Mouse (Mus musculus) neural tube, embryonic 15.5 days (tissue): Measurements from ENCODE around the gene Lpp. TPM values are rescaled to one million over a fixed set of nuclear protein-coding genes. Genes with fewer than 3 reads are reported as not detected.

ENCODE experiments used
- ATAC-seq: fragments of 200-750 bp; cut with Nextera tagmentation; 2 replicates; pipeline ENCODE4 v1.8.0; 2017; ENCODE audit warnings: mild to moderate bottlenecking, moderate TSS enrichment, moderate library complexity; ENCODE audit not compliant: low FRiP score
- H3K27ac ChIP-seq: fragments of 300-500 bp; sonication (generic); replicated peaks from 2 replicates; pipeline ENCODE4 v1.5.1; 2015; ENCODE audit warnings: mild to moderate bottlenecking, inconsistent platforms
- H3K27me3 ChIP-seq: fragments of 300-500 bp; sonication (generic); replicated peaks from 2 replicates; pipeline ENCODE4 v1.6.1; 2015; ENCODE audit warnings: inconsistent platforms
- H3K36me3 ChIP-seq: fragments of 300-500 bp; sonication (generic); 2 replicates; pipeline ENCODE4 v1.6.1; 2015; ENCODE audit warnings: inconsistent platforms
- H3K4me1 ChIP-seq: fragments of 300-500 bp; sonication (generic); 2 replicates; pipeline ENCODE4 v1.6.1; 2015; ENCODE audit warnings: inconsistent platforms
- H3K4me2 ChIP-seq: fragments of 300-500 bp; sonication (generic); 2 replicates; pipeline ENCODE4 v1.6.1; 2015; ENCODE audit warnings: inconsistent platforms, mild to moderate bottlenecking, moderate library complexity
- H3K4me3 ChIP-seq: fragments of 300-500 bp; sonication (generic); replicated peaks from 2 replicates; pipeline ENCODE4 v1.5.1; 2015; ENCODE audit warnings: mild to moderate bottlenecking, inconsistent platforms
- H3K9ac ChIP-seq: fragments of 300-500 bp; sonication (generic); replicated peaks from 2 replicates; pipeline ENCODE4 v1.6.1; 2015; ENCODE audit warnings: mild to moderate bottlenecking, inconsistent platforms
- H3K9me3 ChIP-seq: fragments of 300-500 bp; sonication (generic); replicated peaks from 2 replicates; pipeline ENCODE4 v1.6.1; 2016; ENCODE audit warnings: inconsistent platforms
- WGBS: fragments of 180-500 bp; shearing (Covaris S2); methylation state at CpG from one replicate; pipeline ENCODE4 v1.1.7; 2015; ENCODE audit warnings: mixed read lengths; 5-methylcytosine and 5-hydroxymethylcytosine counted together
- polyA plus RNA-seq: library from polyadenylated mRNA; unstranded; fragments of >200 nt; fragmentation: Nextera tagmentation; extraction: Ambion mirVana; gene quantifications from 2 replicates; pipeline ENCODE4 v1.2.1, GENCODE M21; 2015

Gene Lpp
- polyA plus RNA-seq, 1 experiment from 2014 or later: 10.6 TPM

GRCm38 (mm10) chr16:24569681-24570080, 176.4 kb downstream of the Lpp start:
- ATAC-seq: no peak
- Histone ChIP-seq H3K27ac (no peak overlapping the region), H3K27me3 (no peaks in the 10 kb centered on the region), H3K4me3 (no peak overlapping the region), H3K36me3 (no peaks in the 10 kb centered on the region), H3K9ac (no peak overlapping the region), H3K4me1 (peaks cover 3% of the 10 kb centered on the region; the same call in 1 of the 2 replicates), H3K4me2 (no peak overlapping the region), H3K9me3 (no peaks in the 10 kb centered on the region)
- WGBS: 77% methylated on average over 5 of the region's 5 CpGs

- Histone ChIP-seq H3K4me1 (peaks cover 7% of the 10 kb centered on the region), H3K4me2 (no peak overlapping the region), H3K36me3 (no peaks in the 10 kb centered on the region), H3K9ac (no peak overlapping the region), H3K9me3 (no peaks in the 10 kb centered on the region), H3K4me3 (no peak overlapping the region), H3K27ac (0 out of 2 replicates have a peak overlapping the region, but pooled peaks have one; percentile 13), H3K27me3 (no peaks in the 10 kb centered on the region)
- 56% methylated on average over 2 of the region's 2 CpGs for WGBS
- ATAC-seq: no peak
Measured at GRCm38 (mm10) chr16:24576999-24577398, 183.7 kb downstream of the Lpp start.

GRCm38 (mm10) chr16:24577798-24578197, 184.5 kb downstream of the Lpp start:
- no peaks in the 10 kb centered on the region for H3K27me3 ChIP-seq
- 93% methylated on average over 2 of the region's 2 CpGs for WGBS

GRCm38 (mm10) chr16:24582847-24583246, 189.5 kb downstream of the Lpp start:
- ATAC-seq: no peak
- Histone ChIP-seq H3K9me3 (no peaks in the 10 kb centered on the region), H3K4me1 (no peaks in the 10 kb centered on the region), H3K4me3 (no peak overlapping the region), H3K27me3 (no peaks in the 10 kb centered on the region), H3K4me2 (no peak overlapping the region), H3K27ac (no peak overlapping the region), H3K9ac (no peak overlapping the region), H3K36me3 (no peaks in the 10 kb centered on the region)
- 90% methylated on average over 2 of the region's 2 CpGs for whole genome bisulfite sequencing

More at GRCm38 (mm10) chr16:24577798-24578197, 184.5 kb downstream of the Lpp start:
- Histone ChIP-seq H3K4me1 (peaks cover 7% of the 10 kb centered on the region), H3K4me3 (no peak overlapping the region), H3K4me2 (no peak overlapping the region), H3K9ac (no peak overlapping the region), H3K36me3 (no peaks in the 10 kb centered on the region), H3K27ac (no peak overlapping the region), H3K9me3 (no peaks in the 10 kb centered on the region)
- no peak for ATAC-seq

- no peak overlapping the region for H3K4me3 ChIP-seq
- H3K36me3 ChIP-seq: no peaks in the 10 kb centered on the region
- H3K4me2 ChIP-seq: no peak overlapping the region
- no peaks in the 10 kb centered on the region for H3K9me3 ChIP-seq
- WGBS: 80% methylated on average over 4 of the region's 4 CpGs
- H3K9ac ChIP-seq: no peak overlapping the region
- no peaks in the 10 kb centered on the region for H3K4me1 ChIP-seq
- no peak for ATAC-seq
- no peak overlapping the region for H3K27ac ChIP-seq
- H3K27me3 ChIP-seq: no peaks in the 10 kb centered on the region
Measured at GRCm38 (mm10) chr16:24593535-24593934, 200.2 kb downstream of the Lpp start.

- 92% methylated on average over 5 of the region's 5 CpGs for WGBS
- Histone ChIP-seq H3K9ac (no peak overlapping the region), H3K36me3 (no peaks in the 10 kb centered on the region), H3K27me3 (no peaks in the 10 kb centered on the region), H3K4me3 (no peak overlapping the region), H3K4me1 (no peaks in the 10 kb centered on the region), H3K4me2 (no peak overlapping the region), H3K9me3 (no peaks in the 10 kb centered on the region), H3K27ac (no peak overlapping the region)
- no peak for ATAC-seq
Measured at GRCm38 (mm10) chr16:24594508-24594907, 201.2 kb downstream of the Lpp start.

GRCm38 (mm10) chr16:24595493-24595892, 202.2 kb downstream of the Lpp start:
- Histone ChIP-seq H3K27ac (no peak overlapping the region), H3K9ac (no peak overlapping the region), H3K4me1 (no peaks in the 10 kb centered on the region), H3K36me3 (no peaks in the 10 kb centered on the region), H3K4me2 (no peak overlapping the region), H3K4me3 (no peak overlapping the region), H3K9me3 (no peaks in the 10 kb centered on the region), H3K27me3 (no peaks in the 10 kb centered on the region)
- ATAC-seq: no peak

- Histone ChIP-seq H3K36me3 (no peaks in the 10 kb centered on the region), H3K9ac (no peak overlapping the region), H3K4me2 (no peak overlapping the region), H3K4me3 (no peak overlapping the region), H3K9me3 (no peaks in the 10 kb centered on the region), H3K4me1 (no peaks in the 10 kb centered on the region), H3K27ac (no peak overlapping the region), H3K27me3 (no peaks in the 10 kb centered on the region)
- no peak for ATAC-seq
- 75% methylated on average over 7 of the region's 7 CpGs for WGBS
Measured at GRCm38 (mm10) chr16:24598567-24598966, 205.3 kb downstream of the Lpp start.

GRCm38 (mm10) chr16:24599766-24600165, 206.5 kb downstream of the Lpp start:
- no peak overlapping the region for H3K27ac ChIP-seq
- H3K4me2 ChIP-seq: no peak overlapping the region
- H3K27me3 ChIP-seq: no peaks in the 10 kb centered on the region
- WGBS: 76% methylated on average over 7 of the region's 7 CpGs
- H3K36me3 ChIP-seq: no peaks in the 10 kb centered on the region
- H3K4me3 ChIP-seq: no peak overlapping the region
- no peak for ATAC-seq
- no peaks in the 10 kb centered on the region for H3K4me1 ChIP-seq
- no peak overlapping the region for H3K9ac ChIP-seq
- H3K9me3 ChIP-seq: no peaks in the 10 kb centered on the region

- 88% methylated on average over 14 of the region's 14 CpGs for WGBS
- no peaks in the 10 kb centered on the region for H3K9me3 ChIP-seq
- no peak overlapping the region for H3K4me2 ChIP-seq
- H3K27ac ChIP-seq: no peak overlapping the region
- no peak for ATAC-seq
- H3K9ac ChIP-seq: no peak overlapping the region
- no peaks in the 10 kb centered on the region for H3K36me3 ChIP-seq
- no peaks in the 10 kb centered on the region for H3K4me1 ChIP-seq
- no peaks in the 10 kb centered on the region for H3K27me3 ChIP-seq
- H3K4me3 ChIP-seq: no peak overlapping the region
Measured at GRCm38 (mm10) chr16:24600260-24600948, 207.1 kb downstream of the Lpp start.

- Histone ChIP-seq H3K36me3 (no peaks in the 10 kb centered on the region), H3K27ac (no peak overlapping the region), H3K9ac (no peak overlapping the region), H3K4me1 (no peaks in the 10 kb centered on the region; the same call in 1 of the 2 replicates), H3K27me3 (no peaks in the 10 kb centered on the region), H3K4me2 (no peak overlapping the region), H3K9me3 (no peaks in the 10 kb centered on the region), H3K4me3 (no peak overlapping the region)
- 96% methylated on average over 4 of the region's 4 CpGs for whole genome bisulfite sequencing
- no peak for ATAC-seq
Measured at GRCm38 (mm10) chr16:24603342-24603741, 210.0 kb downstream of the Lpp start.

GRCm38 (mm10) chr16:24607896-24608457, 214.7 kb downstream of the Lpp start:
- H3K36me3 ChIP-seq: no peaks in the 10 kb centered on the region
- WGBS: 71% methylated on average over 8 of the region's 8 CpGs
- no peaks in the 10 kb centered on the region for H3K9me3 ChIP-seq
- no peak for ATAC-seq
- no peaks in the 10 kb centered on the region for H3K27me3 ChIP-seq
- no peak overlapping the region for H3K27ac ChIP-seq
- H3K4me3 ChIP-seq: no peak overlapping the region
- no peak overlapping the region for H3K9ac ChIP-seq
- no peaks in the 10 kb centered on the region; the same call in 1 of the 2 replicates for H3K4me1 ChIP-seq
- no peak overlapping the region for H3K4me2 ChIP-seq
